Mouse (Mus musculus): ENCODE measurements around the gene Pfkp.

DNA sequence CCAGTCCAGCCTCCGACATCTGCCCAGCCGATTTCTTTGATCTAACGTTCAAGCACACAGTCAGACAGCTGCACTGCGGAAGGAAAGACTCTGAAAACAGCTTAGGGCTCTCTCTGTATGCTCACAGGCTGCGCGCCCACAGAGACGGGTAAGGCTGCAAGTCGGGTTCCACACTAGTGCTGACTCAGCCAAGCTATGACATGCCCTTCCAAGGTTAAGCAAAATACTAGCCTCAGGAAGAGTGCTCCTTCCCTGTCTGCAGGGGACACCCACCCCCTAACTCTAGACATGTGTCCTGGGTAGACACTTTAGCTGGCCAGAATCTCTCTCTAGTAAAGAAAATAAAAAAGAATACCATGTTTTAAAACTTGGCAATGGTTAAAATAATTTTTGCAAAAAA lies 48.0 kb downstream of the Pfkp start:
- TF ChIP-seq TAL1 (IDR thresholded peaks at IDR 0.05; ENCODE audit: low read length) (no peak), GATA1 (IDR thresholded peaks at IDR 0.05; ENCODE audit: low read length) (no peak)

All from erythroblast, embryonic 14.5 days (primary cell).